Mouse (Mus musculus) lung, postnatal 0 days (tissue): ENCODE data around the gene Tnfsf8. TPM values are rescaled to one million over a fixed set of nuclear protein-coding genes. Genes with fewer than 3 reads are reported as not detected.

ENCODE experiments used
- ATAC-seq: fragments of 200-750 bp; cut with Nextera tagmentation; 2 replicates; pipeline ENCODE4 v1.8.0; 2017; ENCODE audit warnings: moderate library complexity
- DNase-seq: peaks from one replicate; pipeline ENCODE4 v3.0.0-alpha.2; 2016; ENCODE audit warnings: low spot score
- H3K27ac ChIP-seq: fragments of 300-500 bp; sonication (generic); 2 replicates; pipeline ENCODE4 v1.5.1; 2014; ENCODE audit warnings: antibody characterized with exemption, mild to moderate bottlenecking, low read length, mixed read lengths
- H3K27me3 ChIP-seq: fragments of 300-500 bp; sonication (generic); replicated peaks from 2 replicates; pipeline ENCODE4 v1.6.1; 2014; ENCODE audit warnings: low read length, mixed read lengths; ENCODE audit not compliant: insufficient read depth
- H3K36me3 ChIP-seq: fragments of 300-500 bp; sonication (generic); 2 replicates; pipeline ENCODE4 v1.6.1; 2014; ENCODE audit warnings: low read length, mixed read lengths; ENCODE audit not compliant: insufficient read depth
- H3K4me1 ChIP-seq: fragments of 300-500 bp; sonication (generic); 2 replicates; pipeline ENCODE4 v1.6.1; 2014; ENCODE audit warnings: antibody characterized with exemption, low read depth, low read length, mixed read lengths; ENCODE audit not compliant: insufficient read depth
- H3K4me2 ChIP-seq: fragments of 300-500 bp; sonication (generic); replicated peaks from 2 replicates; pipeline ENCODE4 v1.6.1; 2014; ENCODE audit warnings: low read depth, mild to moderate bottlenecking, low read length, moderate library complexity, mixed read lengths
- H3K4me3 ChIP-seq: fragments of 300-500 bp; sonication (generic); 2 replicates; pipeline ENCODE4 v1.5.1; 2014; ENCODE audit warnings: low read depth, low read length
- H3K9ac ChIP-seq: fragments of 300-500 bp; sonication (generic); replicated peaks from 2 replicates; pipeline ENCODE4 v1.6.1; 2014; ENCODE audit warnings: low read depth, mild to moderate bottlenecking
- H3K9me3 ChIP-seq: fragments of 300-500 bp; sonication (generic); 2 replicates; pipeline ENCODE4 v1.6.1; 2016; ENCODE audit warnings: low read length, mixed read lengths
- CTCF ChIP-seq: IDR thresholded peaks from 2 replicates; pipeline ENCODE4 v1.5.1; 2016; ENCODE audit warnings: antibody characterized with exemption, mild to moderate bottlenecking
- EP300 ChIP-seq: IDR thresholded peaks from 2 replicates; pipeline ENCODE4 v1.6.1; 2016; ENCODE audit warnings: antibody characterized with exemption, mild to moderate bottlenecking, control low read depth
- WGBS: fragments of 180-500 bp; shearing (Covaris S2); extraction: QIAGEN DNeasy Blood & Tissue Kit; methylation state at CpG from one replicate; pipeline ENCODE4 v1.1.7; 2014; 5-methylcytosine and 5-hydroxymethylcytosine counted together
- polyA plus RNA-seq: library from polyadenylated mRNA; unstranded; fragments of >200 nt; fragmentation: Nextera tagmentation; extraction: Ambion mirVana; gene quantifications from 2 replicates; pipeline ENCODE4 v1.2.1, GENCODE M21; 2015

Tnfsf8 gene
- polyA plus RNA-seq, 1 experiment from 2014 or later: not detected

GRCm38 (mm10) chr4:63886156-63886555 lies 25.0 kb upstream of the Tnfsf8 start:
- H3K9ac ChIP-seq: no peak overlapping the region
- ATAC-seq (no peak), DNase-seq (no peak)
- H3K9me3 ChIP-seq: no peaks in the 10 kb centered on the region
- H3K4me1 ChIP-seq: no peaks in the 10 kb centered on the region
- TF ChIP-seq EP300 (no peak), CTCF (no peak)
- no peaks in the 10 kb centered on the region for H3K36me3 ChIP-seq
- 57% methylated on average over 2 of the region's 2 CpGs for WGBS
- no peaks in the 10 kb centered on the region for H3K27me3 ChIP-seq
- H3K4me2 ChIP-seq: no peak overlapping the region
- no peak overlapping the region for H3K4me3 ChIP-seq
- no peak overlapping the region for H3K27ac ChIP-seq

GRCm38 (mm10) chr4:63876720-63877119 lies 15.6 kb upstream of the Tnfsf8 start:
- Histone ChIP-seq H3K36me3 (no peaks in the 10 kb centered on the region), H3K4me1 (no peaks in the 10 kb centered on the region), H3K4me3 (no peak overlapping the region), H3K9ac (no peak overlapping the region), H3K4me2 (no peak overlapping the region), H3K9me3 (no peaks in the 10 kb centered on the region), H3K27ac (no peak overlapping the region), H3K27me3 (no peaks in the 10 kb centered on the region)
- no peak for TF ChIP-seq EP300
- no peak for TF ChIP-seq CTCF
- no peak for ATAC-seq
- DNase-seq: no peak
- WGBS: 82% methylated on average over 2 of the region's 2 CpGs

GRCm38 (mm10) chr4:63875480-63875879 lies 14.3 kb upstream of the Tnfsf8 start:
- no peak overlapping the region for H3K4me2 ChIP-seq
- no peak for TF ChIP-seq CTCF
- no peak for TF ChIP-seq EP300
- no peak overlapping the region for H3K4me3 ChIP-seq
- 83% methylated on average over 3 of the region's 3 CpGs for WGBS
- DNase-seq (no peak), ATAC-seq (no peak)
- H3K9me3 ChIP-seq: no peaks in the 10 kb centered on the region
- H3K27ac ChIP-seq: no peak overlapping the region
- no peaks in the 10 kb centered on the region for H3K27me3 ChIP-seq
- H3K9ac ChIP-seq: no peak overlapping the region
- no peaks in the 10 kb centered on the region for H3K36me3 ChIP-seq
- H3K4me1 ChIP-seq: no peaks in the 10 kb centered on the region

- Histone ChIP-seq H3K4me3 (no peak overlapping the region), H3K9ac (no peak overlapping the region), H3K27ac (no peak overlapping the region), H3K4me2 (no peak overlapping the region), H3K9me3 (no peaks in the 10 kb centered on the region), H3K36me3 (no peaks in the 10 kb centered on the region), H3K4me1 (no peaks in the 10 kb centered on the region), H3K27me3 (no peaks in the 10 kb centered on the region)
- TF ChIP-seq CTCF (no peak), EP300 (no peak)
- ATAC-seq: no peak
- DNase-seq: no peak
- 95% methylated on average over 1 of the region's 1 CpGs for WGBS
These were observed 9.5 kb upstream of the Tnfsf8 start for GRCm38 (mm10) chr4:63870678-63871077.

DNA sequence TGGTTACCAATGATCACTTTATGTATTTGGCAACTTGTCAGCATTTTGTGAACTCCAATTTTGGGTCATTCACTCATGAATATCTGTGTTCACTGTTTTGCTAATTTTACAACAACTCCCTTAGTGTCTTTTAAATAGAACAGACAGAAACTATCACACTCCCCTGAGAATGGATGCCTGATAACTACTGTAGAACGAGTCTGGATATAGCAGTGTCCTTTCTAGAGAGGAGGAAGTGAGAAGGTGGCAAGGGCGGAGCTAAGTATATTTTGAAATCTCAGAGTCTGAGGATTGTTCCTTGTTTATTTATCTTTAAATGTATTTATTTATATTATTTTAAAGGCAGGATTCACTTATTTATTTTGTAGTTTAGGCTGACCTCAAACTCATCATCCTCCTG lies 7.6 kb upstream of the Tnfsf8 start:
- DNase-seq: no peak
- Histone ChIP-seq H3K4me2 (no peak overlapping the region), H3K4me3 (no peak overlapping the region), H3K9me3 (no peaks in the 10 kb centered on the region), H3K9ac (no peak overlapping the region), H3K4me1 (no peaks in the 10 kb centered on the region), H3K36me3 (no peaks in the 10 kb centered on the region), H3K27ac (no peak overlapping the region), H3K27me3 (no peaks in the 10 kb centered on the region)
- 56% methylated on average over 2 of the region's 2 CpGs for WGBS
- ATAC-seq: no peak
- TF ChIP-seq CTCF: no peak
- TF ChIP-seq EP300: no peak

GRCm38 (mm10) chr4:63862953-63863352 lies 1.8 kb upstream of the Tnfsf8 start:
- Histone ChIP-seq H3K9me3 (no peaks in the 10 kb centered on the region), H3K9ac (no peak overlapping the region), H3K4me2 (no peak overlapping the region), H3K27ac (no peak overlapping the region), H3K36me3 (no peaks in the 10 kb centered on the region), H3K4me3 (no peak overlapping the region), H3K4me1 (peaks cover 5% of the 10 kb centered on the region; the same call in 1 of the 2 replicates), H3K27me3 (no peaks in the 10 kb centered on the region)
- no peak for ATAC-seq
- WGBS: 26% methylated on average over 3 of the region's 3 CpGs
- DNase-seq: no peak
- TF ChIP-seq EP300 (no peak), CTCF (no peak)

DNA sequence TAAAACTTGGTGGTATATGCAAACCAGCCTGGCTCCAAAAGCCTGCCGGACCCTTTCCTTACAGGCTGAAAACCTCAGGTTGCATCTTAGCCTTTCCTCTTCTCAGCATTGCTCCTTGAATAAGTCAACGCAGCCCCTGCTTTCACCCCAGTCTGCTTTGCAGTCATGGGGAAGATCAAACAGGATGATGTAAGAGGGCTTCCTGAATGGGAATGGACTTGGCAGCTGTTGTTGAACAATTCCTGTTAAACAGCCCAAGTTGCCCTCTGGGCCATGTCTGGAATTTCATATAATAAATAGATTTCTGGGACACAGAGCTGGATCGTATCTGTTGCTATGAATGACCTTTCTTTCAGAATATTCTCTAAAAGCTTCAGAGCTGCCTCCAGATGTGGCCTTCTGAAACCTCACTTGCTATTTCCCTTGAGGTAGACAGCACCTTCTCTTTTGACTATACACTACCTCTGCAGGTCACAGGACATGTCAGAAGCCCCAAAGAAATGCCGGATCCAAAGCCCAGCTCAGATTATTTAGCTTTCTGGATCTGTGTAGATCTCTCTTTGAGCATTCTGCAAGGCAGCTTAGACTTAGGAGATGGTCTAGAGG lies 1.0 kb upstream of the Tnfsf8 start:
- no peaks in the 10 kb centered on the region for H3K36me3 ChIP-seq
- no peak overlapping the region for H3K4me2 ChIP-seq
- 27% methylated on average over 4 of the region's 4 CpGs for WGBS
- no peak overlapping the region for H3K9ac ChIP-seq
- H3K4me3 ChIP-seq: no peak overlapping the region
- DNase-seq: peak; percentile 60
- TF ChIP-seq CTCF: no peak
- TF ChIP-seq EP300: no peak
- ATAC-seq: peak; percentile 32; the same call in 1 of the 2 replicates
- H3K27ac ChIP-seq: no peak overlapping the region
- H3K27me3 ChIP-seq: no peaks in the 10 kb centered on the region
- no peaks in the 10 kb centered on the region for H3K9me3 ChIP-seq
- H3K4me1 ChIP-seq: peaks cover 5% of the 10 kb centered on the region; the same call in 1 of the 2 replicates
